Mouse (Mus musculus): Measurements from ENCODE around the gene Mbnl3. TPM values are rescaled to one million over a fixed set of nuclear protein-coding genes. Genes with fewer than 3 reads are reported as not detected.

Gene Mbnl3
- 1.2 and 1.5 TPM in 2 replicates for polyA plus RNA-seq (2012; ENCODE audit: low replicate concordance)

GRCm38 (mm10) chrX:51206432-51206831 is at the start of gene Mbnl3:
TSS of gene Mbnl3 (minus strand) at chrX:51206532.

Other genes with a start within 250 kb of the Mbnl3 start
- gene Rap2c, start 188.5 kb downstream of the Mbnl3 start, polyA plus RNA-seq (2012; ENCODE audit: low replicate concordance) = 0.73 and 2.3 TPM in 2 replicates

Data from hematopoietic multipotent progenitor cell, adult 10-12 weeks (in vitro differentiated cells).